ENCODE assay signal across 8 mouse cellular contexts in genomic region chr11:69416921-69417448, GRCm38 (mm10). TPM values are rescaled to one million over a fixed set of nuclear protein-coding genes. Genes with fewer than 3 reads are reported as not detected.
A peak's percentile ranks its signal among the peaks of the same experiment; 100 is the strongest.
DNase-seq lines count a peak whose midpoint lies in the region; ATAC-seq and TF ChIP-seq lines count a peak whose summit lies in the region.

No protein-coding gene starts in this region.

- peak overlapping the region; percentile 8; the same call in 1 of the 2 replicates for H3K9ac ChIP-seq in liver, embryonic 13.5 days

- no peak for DNase-seq in gastrocnemius, adult 2 months
- DNase-seq in gastrocnemius, postnatal 25 days: no peak
- no peak for DNase-seq in thymus, adult 2 months
- no peak for DNase-seq in thymus, postnatal 4 days
- no peak for DNase-seq in liver, embryonic 13.5 days
- DNase-seq in layer of hippocampus, postnatal 10 days (ENCODE audit: low spot score in 2 of 2): no peak
- no peak for DNase-seq in adrenal gland, adult 18-20 months (ENCODE audit: low spot score in 2 of 2)
- no peak for DNase-seq in lung, postnatal 10 days

- H3K9me3 ChIP-seq in liver, embryonic 13.5 days (replicated peaks): no peaks in the 10 kb centered on the region

- 34% methylated on average over 8 of the region's 8 CpGs for WGBS in thymus, adult 2 months
- WGBS in liver, embryonic 13.5 days (ENCODE audit: insufficient replicate concordance): 29% methylated on average over 8 of the region's 8 CpGs

- H3K4me1 ChIP-seq in thymus, adult 2 months (replicated peaks; ENCODE audit: control insufficient read depth, insufficient read depth, low read length): peaks cover 66% of the 10 kb centered on the region
- peaks cover 91% of the 10 kb centered on the region for H3K4me1 ChIP-seq in liver, embryonic 13.5 days (replicated peaks)

- peak overlapping the region; percentile 95 for H3K4me2 ChIP-seq in liver, embryonic 13.5 days

- no peaks in the 10 kb centered on the region for H3K36me3 ChIP-seq in thymus, adult 2 months (ENCODE audit: control insufficient read depth, insufficient read depth, low read length)
- H3K36me3 ChIP-seq in liver, embryonic 13.5 days: peaks cover 3% of the 10 kb centered on the region; the same call in 1 of the 2 replicates

- peak overlapping the region; percentile 94 for H3K27ac ChIP-seq in gastrocnemius, adult 2 months
- H3K27ac ChIP-seq in thymus, adult 2 months (ENCODE audit: control insufficient read depth, insufficient read depth, low read length): peak overlapping the region; percentile 82
- peak overlapping the region; percentile 73 for H3K27ac ChIP-seq in liver, embryonic 13.5 days

- no peak for TF ChIP-seq POLR2A in thymus, adult 2 months (IDR thresholded peaks at IDR 0.05; ENCODE audit: control insufficient read depth, extremely low read depth, insufficient read depth, low read length, poor library complexity)

- H3K4me3 ChIP-seq in gastrocnemius, adult 2 months: peak overlapping the region; percentile 86
- no peak overlapping the region for H3K4me3 ChIP-seq in thymus, adult 2 months (ENCODE audit: control insufficient read depth, insufficient read depth, low read length)
- peak overlapping the region; percentile 61 for H3K4me3 ChIP-seq in liver, embryonic 13.5 days (replicated peaks)

- TF ChIP-seq CTCF in gastrocnemius, adult 2 months (IDR thresholded peaks at IDR 0.05): no peak
- TF ChIP-seq CTCF in thymus, adult 2 months (IDR thresholded peaks at IDR 0.05; ENCODE audit: borderline replicate concordance, control insufficient read depth, extremely low read depth, insufficient read depth, low read length, poor library complexity): no peak

- intact Hi-C loops in gastrocnemius, adult 2 months (cut with DNase I): loop anchor here (5.0 to 10.0 kb wide), 3 partner anchors 295 to 578 kb away; partner anchors contain the start of genes 9130213A22Rik, Gabarap, Hes7 and Phf23

- no peak for ATAC-seq in liver, embryonic 13.5 days (ENCODE audit: low read depth)

- H3K27me3 ChIP-seq in thymus, adult 2 months (ENCODE audit: control insufficient read depth, insufficient read depth, low read length): no peaks in the 10 kb centered on the region
- H3K27me3 ChIP-seq in liver, embryonic 13.5 days: peaks cover 43% of the 10 kb centered on the region

RNA-seq across cellular contexts. Expression of gene Kdm6b, which starts 3.5 kb away (rescaled TPM):
- 10 to 100 TPM; 23.9 to 24.5 TPM for total RNA-seq in gastrocnemius, adult 2 months (2021)
- total RNA-seq in gastrocnemius, postnatal 25 days (2021): 10 to 100 TPM; 23.9 to 27.7 TPM
- polyA plus RNA-seq in thymus, adult 2 months (2012; rRNA removed): 61.0 and 77.3 TPM in 2 replicates
- polyA plus RNA-seq in liver, embryonic 13.5 days (2015; fragmentation: Nextera tagmentation; extraction: Ambion mirVana): 4.8 and 5.1 TPM in 2 replicates
- 10 to 100 TPM; 47.0 to 50.5 TPM for total RNA-seq in layer of hippocampus, postnatal 10 days (2021)
- 10 to 100 TPM; 32.7 to 34.8 TPM for total RNA-seq in adrenal gland, adult 18-20 months (2021)

RNA-seq across cellular contexts. Expression of gene Tmem88, which starts 19.0 kb away (rescaled TPM):
- total RNA-seq in gastrocnemius, adult 2 months (2021): 1 to 10 TPM; 6.5 to 7.4 TPM
- 1 to 10 TPM; 6.1 to 7.0 TPM for total RNA-seq in gastrocnemius, postnatal 25 days (2021)
- polyA plus RNA-seq in thymus, adult 2 months (2012; rRNA removed): 7.3 and 9.3 TPM in 2 replicates
- 8.9 and 9.5 TPM in 2 replicates for polyA plus RNA-seq in liver, embryonic 13.5 days (2015; fragmentation: Nextera tagmentation; extraction: Ambion mirVana)
- total RNA-seq in layer of hippocampus, postnatal 10 days (2021): 1 to 10 TPM; 2.1 to 2.7 TPM
- 1 to 10 TPM; 7.9 to 8.8 TPM for total RNA-seq in adrenal gland, adult 18-20 months (2021)

RNA-seq across cellular contexts. Expression of gene Cyb5d1, which starts 21.6 kb away (rescaled TPM):
- 10 to 100 TPM; 34.9 to 36.0 TPM for total RNA-seq in gastrocnemius, adult 2 months (2021)
- total RNA-seq in gastrocnemius, postnatal 25 days (2021): 10 to 100 TPM; 26.5 to 26.9 TPM
- 37.2 and 41.5 TPM in 2 replicates for polyA plus RNA-seq in thymus, adult 2 months (2012; rRNA removed)
- 10.3 and 13.0 TPM in 2 replicates for polyA plus RNA-seq in liver, embryonic 13.5 days (2015; fragmentation: Nextera tagmentation; extraction: Ambion mirVana)
- total RNA-seq in layer of hippocampus, postnatal 10 days (2021): 10 to 100 TPM; 28.4 to 40.6 TPM
- 10 to 100 TPM; 41.3 to 50.2 TPM for total RNA-seq in adrenal gland, adult 18-20 months (2021)

RNA-seq across cellular contexts. Expression of gene Naa38, which starts 21.7 kb away (rescaled TPM):
- total RNA-seq in gastrocnemius, adult 2 months (2021): 10 to 100 TPM; 62.4 to 86.0 TPM
- total RNA-seq in gastrocnemius, postnatal 25 days (2021): 10 to 100 TPM; 60.4 to 65.0 TPM
- polyA plus RNA-seq in thymus, adult 2 months (2012; rRNA removed): 139 and 170 TPM in 2 replicates
- polyA plus RNA-seq in liver, embryonic 13.5 days (2015; fragmentation: Nextera tagmentation; extraction: Ambion mirVana): 102 and 105 TPM in 2 replicates
- total RNA-seq in layer of hippocampus, postnatal 10 days (2021): 10 to 100 TPM; 84.1 to 95.1 TPM
- 100 to 1,000 TPM; 139 to 162 TPM for total RNA-seq in adrenal gland, adult 18-20 months (2021)

RNA-seq across cellular contexts. Expression of gene Chd3, which starts 47.8 kb away (rescaled TPM):
- 1 to 10 TPM; 6.8 to 9.4 TPM for total RNA-seq in gastrocnemius, adult 2 months (2021)
- total RNA-seq in gastrocnemius, postnatal 25 days (2021): 10 to 100 TPM; 12.0 to 13.9 TPM
- 278 and 280 TPM in 2 replicates for polyA plus RNA-seq in thymus, adult 2 months (2012; rRNA removed)
- polyA plus RNA-seq in liver, embryonic 13.5 days (2015; fragmentation: Nextera tagmentation; extraction: Ambion mirVana): 2.6 and 4.4 TPM in 2 replicates
- 100 to 1,000 TPM; 540 to 617 TPM for total RNA-seq in layer of hippocampus, postnatal 10 days (2021)
- total RNA-seq in adrenal gland, adult 18-20 months (2021): 100 to 1,000 TPM in 1 of 2 experiments, 10 to 100 TPM in 1; 87.6 to 109 TPM
